Mouse (Mus musculus) limb, embryonic 14.5 days (tissue): Measurements from ENCODE around the gene Evx1. TPM values are rescaled to one million over a fixed set of nuclear protein-coding genes. Genes with fewer than 3 reads are reported as not detected.

Experiments used
- ATAC-seq: fragments of 200-750 bp; cut with Nextera tagmentation; 2 replicates; pipeline ENCODE4 v1.8.0; 2017; ENCODE audit warnings: low read depth, moderate number of reproducible peaks, moderate TSS enrichment; ENCODE audit not compliant: low FRiP score
- DNase-seq: peaks from one replicate; pipeline ENCODE4 v3.0.0-alpha.2; 2015; ENCODE audit warnings: low spot score
- H3K27ac ChIP-seq: fragments of 300-500 bp; sonication (generic); replicated peaks from 2 replicates; pipeline ENCODE4 v1.5.1; 2014; ENCODE audit warnings: low read depth, mild to moderate bottlenecking, low read length, moderate library complexity, mixed read lengths
- H3K27me3 ChIP-seq: fragments of 300-500 bp; sonication (generic); 2 replicates; pipeline ENCODE4 v1.6.1; 2014; ENCODE audit warnings: low read length, mixed read lengths; ENCODE audit not compliant: control insufficient read depth, insufficient read depth
- H3K36me3 ChIP-seq: fragments of 300-500 bp; sonication (generic); 2 replicates; pipeline ENCODE4 v1.6.1; 2014; ENCODE audit warnings: mild to moderate bottlenecking, low read length, moderate library complexity, mixed read lengths; ENCODE audit not compliant: control insufficient read depth, insufficient read depth
- H3K4me1 ChIP-seq: fragments of 300-500 bp; sonication (generic); 2 replicates; pipeline ENCODE4 v1.6.1; 2014; ENCODE audit warnings: antibody characterized with exemption, low read length, mixed read lengths; ENCODE audit not compliant: control insufficient read depth, insufficient read depth
- H3K4me2 ChIP-seq: fragments of 300-500 bp; sonication (generic); replicated peaks from 2 replicates; pipeline ENCODE4 v1.6.1; 2014; ENCODE audit warnings: low read depth, mild to moderate bottlenecking, low read length, moderate library complexity; ENCODE audit not compliant: severe bottlenecking
- H3K4me3 ChIP-seq: fragments of 300-500 bp; sonication (generic); replicated peaks from 2 replicates; pipeline ENCODE4 v1.5.1; 2014; ENCODE audit warnings: low read length
- H3K9ac ChIP-seq: fragments of 300-500 bp; sonication (generic); 2 replicates; pipeline ENCODE4 v1.6.1; 2014; ENCODE audit warnings: mild to moderate bottlenecking, low read depth, low read length, moderate library complexity; ENCODE audit not compliant: severe bottlenecking
- H3K9me3 ChIP-seq: fragments of 300-500 bp; sonication (generic); 2 replicates; pipeline ENCODE4 v1.6.1; 2016; ENCODE audit warnings: low read length; ENCODE audit not compliant: control insufficient read depth
- POLR2A ChIP-seq: fragments of 200-500 bp; IDR thresholded peaks from 2 replicates; pipeline ENCODE4 v1.8.0; 2012; ENCODE audit warnings: inconsistent platforms, mild to moderate bottlenecking, moderate library complexity, borderline replicate concordance; ENCODE audit not compliant: insufficient read depth, insufficient read length; ENCODE audit errors: extremely low read depth
- WGBS: fragments of 180-500 bp; shearing (Covaris S2); extraction: QIAGEN DNeasy Blood & Tissue Kit; methylation state at CpG from one replicate; pipeline ENCODE4 v1.1.7; 2014; 5-methylcytosine and 5-hydroxymethylcytosine counted together
- polyA plus RNA-seq, 2 experiments: library from polyadenylated mRNA; depleted of rRNA in 1 of 2; stranded (reverse) in 1 of 2; unstranded in 1 of 2; fragments of >200 nt; fragmentation: Nextera tagmentation in 1 of 2; extraction: Ambion mirVana in 1 of 2; gene quantifications; 2 replicates each; pipeline versions ENCODE4 v1.2.1 to v1.2.3; 2012 to 2014

The Evx1 gene
- polyA plus RNA-seq, 2 experiments = 0.18 to 0.64 TPM

GRCm38 (mm10) chr6:52290186-52290585, 23.1 kb upstream of the Evx1 start:
- WGBS = 18% methylated on average over 12 of the region's 12 CpGs
- Histone ChIP-seq H3K27me3 (peaks cover 20% of the 10 kb centered on the region), H3K4me2 (peak overlapping the region; percentile 63; the same call in 1 of the 2 replicates)

DNA sequence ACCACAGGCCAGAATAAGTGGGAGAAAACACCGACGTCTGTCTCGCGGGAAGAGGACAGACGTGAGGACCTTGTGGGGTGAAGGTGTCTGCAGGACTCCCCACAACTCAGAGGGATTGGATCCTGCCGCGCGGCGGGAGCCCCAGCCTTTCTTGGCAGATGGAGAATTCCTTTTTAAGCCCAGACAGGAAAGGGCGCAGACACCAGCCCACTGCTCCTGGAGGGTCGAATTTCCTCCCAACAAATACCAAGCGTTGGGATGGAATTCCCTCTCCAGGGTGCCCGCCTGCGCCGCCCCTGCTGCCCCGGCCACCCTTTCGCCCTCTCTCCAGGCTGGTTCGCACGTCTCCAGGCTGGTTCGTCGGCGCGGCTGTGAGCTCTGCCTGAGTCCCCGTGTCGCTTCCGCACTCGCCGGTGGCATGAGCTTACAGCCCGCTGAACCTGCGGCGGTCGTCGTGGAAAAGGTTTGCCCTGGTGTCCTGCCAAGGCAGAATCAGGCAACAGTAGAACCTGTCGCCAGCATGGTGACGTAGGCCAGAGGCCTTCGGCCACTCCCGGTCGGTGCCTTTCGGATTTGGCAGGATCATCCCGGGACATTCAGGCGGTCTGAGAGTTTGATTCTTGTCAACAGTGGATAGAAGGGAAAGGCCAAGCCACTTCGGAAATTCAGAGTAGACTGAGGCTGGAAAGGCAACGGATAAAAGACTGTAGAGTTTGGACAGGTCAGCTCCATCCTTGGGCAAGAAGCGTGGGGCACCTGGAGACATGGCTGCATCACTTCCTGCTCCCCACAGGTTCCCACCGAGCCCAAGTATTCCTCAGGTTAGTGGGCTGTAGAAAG, 22.1 kb upstream of the Evx1 start:
- no peaks in the 10 kb centered on the region for H3K36me3 ChIP-seq
- peak; percentile 60; the same call in 1 of the 2 replicates for ATAC-seq
- TF ChIP-seq POLR2A = no peak
- peak overlapping the region; percentile 30 for H3K4me3 ChIP-seq
- peak overlapping the region; percentile 63 for H3K4me2 ChIP-seq
- H3K27me3 ChIP-seq = peaks cover 20% of the 10 kb centered on the region
- no peaks in the 10 kb centered on the region for H3K9me3 ChIP-seq
- 3% methylated on average over 45 of the region's 45 CpGs for WGBS
- H3K9ac ChIP-seq = peak overlapping the region; percentile 5
- DNase-seq = no peak
- no peak overlapping the region for H3K27ac ChIP-seq
- H3K4me1 ChIP-seq = peaks cover 9% of the 10 kb centered on the region

More at GRCm38 (mm10) chr6:52290186-52290585, 23.1 kb upstream of the Evx1 start:
- Histone ChIP-seq H3K36me3 (no peaks in the 10 kb centered on the region), H3K4me3 (no peak overlapping the region), H3K4me1 (peaks cover 9% of the 10 kb centered on the region), H3K27ac (no peak overlapping the region), H3K9ac (no peak overlapping the region), H3K9me3 (no peaks in the 10 kb centered on the region)
- no peak for TF ChIP-seq POLR2A
- no peak for DNase-seq
- no peak for ATAC-seq

DNA sequence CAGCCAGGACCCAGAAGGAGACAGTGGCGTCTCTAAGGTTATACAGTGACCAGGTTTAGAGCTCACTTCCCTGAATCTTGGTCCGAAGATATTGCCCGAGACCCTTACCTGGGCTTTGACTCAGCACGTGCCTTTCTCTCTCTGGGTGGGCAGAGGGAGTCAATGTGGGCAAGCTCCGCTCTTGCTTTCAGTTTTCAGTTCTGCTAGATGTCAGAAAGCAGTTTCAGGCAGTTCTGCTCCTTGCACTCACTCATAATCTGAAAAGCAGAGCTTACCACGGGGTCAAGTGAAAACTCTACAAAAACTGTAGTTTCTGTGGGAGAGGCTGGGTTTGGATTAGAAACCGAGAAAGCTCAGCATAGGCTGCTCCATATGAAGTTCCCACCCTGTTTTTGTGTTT, 21.0 kb upstream of the Evx1 start:
- Histone ChIP-seq H3K9ac (no peak overlapping the region), H3K4me3 (no peak overlapping the region), H3K27me3 (peaks cover 20% of the 10 kb centered on the region), H3K4me1 (peaks cover 9% of the 10 kb centered on the region), H3K27ac (no peak overlapping the region), H3K9me3 (no peaks in the 10 kb centered on the region), H3K36me3 (no peaks in the 10 kb centered on the region), H3K4me2 (no peak overlapping the region)
- ATAC-seq (no peak), DNase-seq (no peak)
- WGBS = 58% methylated on average over 7 of the region's 7 CpGs
- no peak for TF ChIP-seq POLR2A

DNA sequence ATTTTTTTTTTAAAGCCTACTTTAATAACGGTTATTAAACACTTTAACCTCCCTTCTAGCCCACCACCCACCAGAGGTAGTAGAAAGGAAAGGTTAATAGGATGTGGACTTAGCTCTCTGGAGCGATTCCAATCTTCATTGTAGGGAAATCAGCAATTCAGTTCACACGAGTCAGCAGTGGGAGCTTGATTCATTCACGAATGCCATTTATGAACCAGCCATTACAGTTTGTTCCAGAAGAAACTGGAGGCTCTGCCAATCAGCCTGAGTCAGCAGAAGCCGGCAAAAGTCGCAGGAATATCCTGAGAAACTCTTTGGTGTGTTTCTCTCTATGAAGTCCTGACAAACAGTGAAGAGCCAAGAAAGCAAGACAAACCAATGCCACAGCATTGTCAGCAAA, 18.7 kb upstream of the Evx1 start:
- H3K36me3 ChIP-seq = no peaks in the 10 kb centered on the region
- H3K9ac ChIP-seq = no peak overlapping the region
- H3K4me2 ChIP-seq = no peak overlapping the region
- ATAC-seq (no peak), DNase-seq (no peak)
- peaks cover 9% of the 10 kb centered on the region for H3K4me1 ChIP-seq
- H3K4me3 ChIP-seq = no peak overlapping the region
- no peak overlapping the region for H3K27ac ChIP-seq
- H3K27me3 ChIP-seq = peaks cover 20% of the 10 kb centered on the region
- no peak for TF ChIP-seq POLR2A
- 73% methylated on average over 6 of the region's 6 CpGs for whole genome bisulfite sequencing
- no peaks in the 10 kb centered on the region for H3K9me3 ChIP-seq

- Histone ChIP-seq H3K4me3 (no peak overlapping the region), H3K9me3 (no peaks in the 10 kb centered on the region), H3K9ac (no peak overlapping the region), H3K4me2 (no peak overlapping the region), H3K27me3 (no peaks in the 10 kb centered on the region), H3K4me1 (no peaks in the 10 kb centered on the region), H3K36me3 (no peaks in the 10 kb centered on the region), H3K27ac (no peak overlapping the region)
- no peak for ATAC-seq
- 83% methylated on average over 4 of the region's 4 CpGs for WGBS
- DNase-seq = no peak
- TF ChIP-seq POLR2A = no peak
These were observed 14.8 kb upstream of the Evx1 start for GRCm38 (mm10) chr6:52298511-52298910.
